Mouse (Mus musculus) testis, adult 2 months (tissue): ENCODE results near the gene St13. TPM values are rescaled to one million over a fixed set of nuclear protein-coding genes. Genes with fewer than 3 reads are reported as not detected.

Experiments used
- H3K27ac ChIP-seq: fragments of 200-500 bp; 2 replicates; pipeline ENCODE4 v1.5.1; 2012; ENCODE audit warnings: low read depth, low read length; ENCODE audit not compliant: control insufficient read depth, insufficient read depth
- H3K27me3 ChIP-seq: fragments of 200-500 bp; 2 replicates; pipeline ENCODE4 v1.6.1; 2012; ENCODE audit warnings: mild to moderate bottlenecking, low read length, moderate library complexity; ENCODE audit not compliant: control insufficient read depth, insufficient read depth
- H3K36me3 ChIP-seq: fragments of 200-500 bp; 2 replicates; pipeline ENCODE4 v1.6.1; 2012; ENCODE audit warnings: mild to moderate bottlenecking, low read length; ENCODE audit not compliant: control insufficient read depth, insufficient read depth
- H3K4me1 ChIP-seq: fragments of 200-500 bp; 2 replicates; pipeline ENCODE4 v1.6.1; 2012; ENCODE audit warnings: low read length; ENCODE audit not compliant: control insufficient read depth, insufficient read depth
- H3K4me3 ChIP-seq: fragments of 200-500 bp; 2 replicates; pipeline ENCODE4 v1.5.1; 2012; ENCODE audit warnings: low read depth, mild to moderate bottlenecking, low read length, moderate library complexity, mixed read lengths; ENCODE audit not compliant: control insufficient read depth
- CTCF ChIP-seq: fragments of 200-500 bp; IDR thresholded peaks from 2 replicates; pipeline ENCODE4 v1.5.1; 2012; ENCODE audit warnings: low read depth, mild to moderate bottlenecking, inconsistent platforms, low read length, moderate library complexity; ENCODE audit not compliant: control insufficient read depth, insufficient read depth, insufficient replicate concordance
- POLR2A ChIP-seq: fragments of 200-500 bp; IDR thresholded peaks from 2 replicates; pipeline ENCODE4 v1.6.1; 2012; ENCODE audit warnings: low read depth, mild to moderate bottlenecking, inconsistent platforms, low read length, moderate library complexity; ENCODE audit not compliant: control insufficient read depth
- polyA plus RNA-seq: library from polyadenylated mRNA; depleted of rRNA; stranded (reverse); fragments of >200 nt; gene quantifications from 2 replicates; pipeline ENCODE4 v1.2.3, GENCODE M21; 2012; rRNA removed

The St13 gene
- 47.3 and 52.8 TPM in 2 replicates for polyA plus RNA-seq

DNA sequence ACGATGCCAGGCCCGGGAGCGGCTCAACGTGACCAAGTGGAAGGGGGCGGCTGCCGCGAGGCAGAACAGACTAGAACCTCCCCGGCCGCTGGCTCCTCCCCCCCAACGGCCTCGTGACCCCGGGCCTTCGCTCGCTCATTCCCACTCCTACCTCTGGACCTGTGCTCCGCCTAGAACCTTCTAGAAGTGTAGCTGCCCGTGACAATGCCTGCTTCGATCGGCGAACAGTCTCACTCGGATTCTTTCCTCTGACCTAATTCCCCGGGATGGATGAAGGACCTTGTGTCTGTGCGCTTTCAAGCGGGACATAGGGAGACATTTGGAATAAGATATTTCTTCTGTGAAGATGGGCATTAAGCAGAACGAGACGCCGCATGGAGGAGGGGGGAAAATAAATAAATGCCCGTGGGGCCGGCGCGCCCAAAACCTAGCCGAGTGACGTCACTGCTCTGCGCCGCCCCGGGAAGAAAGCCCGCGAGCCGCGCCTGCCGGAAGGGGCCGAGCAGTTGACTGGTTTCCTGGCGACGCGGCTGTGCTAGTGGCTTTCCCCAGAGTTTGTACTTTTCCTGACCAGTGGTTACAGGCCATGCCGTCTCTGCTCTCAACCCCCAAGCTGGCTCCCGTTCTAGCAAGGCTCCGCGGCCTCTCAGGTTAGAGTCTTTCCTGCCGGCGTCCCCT lies at the start of gene St13, which contains the start of gene Xpnpep3:
St13 (minus strand) TSS at position 440 of the 678 bp plus-strand sequence.
Xpnpep3 (plus strand) TSS at position 501 of the 678 bp plus-strand sequence.
- H3K27ac ChIP-seq, result peak within 1 kb of the TSS; percentile 100
- H3K4me3 ChIP-seq, result peak within 1 kb of the TSS; percentile 98
- TF ChIP-seq CTCF (no peak), POLR2A (peak; percentile 80)

DNA sequence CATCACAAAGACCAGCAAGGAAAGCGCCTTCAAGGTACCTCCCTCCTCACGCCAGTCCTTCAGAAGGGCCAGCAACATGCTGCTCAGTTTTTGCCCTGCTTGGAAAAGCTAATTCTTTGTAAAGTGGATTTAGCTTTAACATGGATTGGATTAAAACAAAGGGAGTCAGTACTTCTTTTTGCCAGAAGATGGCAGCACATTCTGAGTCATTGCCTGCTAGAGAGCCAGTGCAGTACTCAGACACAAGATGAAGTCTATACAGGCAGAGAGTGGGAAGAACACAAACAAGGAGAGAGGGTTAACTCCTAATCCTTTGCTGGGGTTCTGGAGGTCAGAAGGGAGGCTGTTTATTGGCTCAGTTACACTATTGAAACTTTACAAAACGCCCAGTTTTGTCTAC lies 48.6 kb upstream of the St13 start:
- Histone ChIP-seq H3K27ac (no peak overlapping the region), H3K4me3 (no peak overlapping the region), H3K27me3 (no peaks in the 10 kb centered on the region), H3K4me1 (no peaks in the 10 kb centered on the region), H3K36me3 (no peaks in the 10 kb centered on the region; the same call in none of the 2 replicates)
- TF ChIP-seq POLR2A (no peak), CTCF (no peak)

More for the DNA sequence above, at the start of gene St13, which contains the start of gene Xpnpep3:
- Histone ChIP-seq H3K27me3 (no peaks in the 10 kb centered on the region), H3K4me1 (no peaks in the 10 kb centered on the region; the same call in 1 of the 2 replicates), H3K36me3 (no peaks in the 10 kb centered on the region; the same call in 1 of the 2 replicates)

DNA sequence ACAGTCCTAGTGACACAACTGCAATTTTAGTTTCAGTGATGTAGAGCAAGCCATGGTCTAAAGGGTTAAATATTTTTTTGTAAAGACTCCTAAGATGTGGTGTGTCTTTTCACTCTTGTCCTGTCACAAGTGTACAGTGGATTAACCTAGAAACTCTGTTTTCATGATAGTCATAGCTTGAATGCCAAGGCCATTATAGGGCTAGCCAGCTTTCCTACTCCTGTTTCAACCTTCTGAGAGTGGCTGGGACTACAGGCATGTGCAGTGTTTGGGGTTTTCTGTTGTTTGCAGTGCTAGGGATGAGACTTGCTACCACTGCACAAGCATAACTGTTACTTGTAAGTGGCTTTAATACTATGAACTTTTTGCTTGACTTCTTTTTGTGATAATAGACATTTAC lies 39.4 kb upstream of the St13 start:
- H3K4me3 ChIP-seq, result no peak overlapping the region
- no peak overlapping the region for H3K27ac ChIP-seq
- H3K27me3 ChIP-seq, result no peaks in the 10 kb centered on the region
- no peaks in the 10 kb centered on the region for H3K4me1 ChIP-seq
- TF ChIP-seq POLR2A (no peak), CTCF (no peak)
- no peaks in the 10 kb centered on the region; the same call in 1 of the 2 replicates for H3K36me3 ChIP-seq

- no peak for TF ChIP-seq CTCF
- no peak for TF ChIP-seq POLR2A
- H3K4me1 ChIP-seq, result no peaks in the 10 kb centered on the region
- H3K27ac ChIP-seq, result no peak overlapping the region
- no peak overlapping the region for H3K4me3 ChIP-seq
- no peaks in the 10 kb centered on the region for H3K27me3 ChIP-seq
- no peaks in the 10 kb centered on the region; the same call in 1 of the 2 replicates for H3K36me3 ChIP-seq
Measured at GRCm38 (mm10) chr15:81438345-81438744, 38.5 kb upstream of the St13 start.

DNA sequence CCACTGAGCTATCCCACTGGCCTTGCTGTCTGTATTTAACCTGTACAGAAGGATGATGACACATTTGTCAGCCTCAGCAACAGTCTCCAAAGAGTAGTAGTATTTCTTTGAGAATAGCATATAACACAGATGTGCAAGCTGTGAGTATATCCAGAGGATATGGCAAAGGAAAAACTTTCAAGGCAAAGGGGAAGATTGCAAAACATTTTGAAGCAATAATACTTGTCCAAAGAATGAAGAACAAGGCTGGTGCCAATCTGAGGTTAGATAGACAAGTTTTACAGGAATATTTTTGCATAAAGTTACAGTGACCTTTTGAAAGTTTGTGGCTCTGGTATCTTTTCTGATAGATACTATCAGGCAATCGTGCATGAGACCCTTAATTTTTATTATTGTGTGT lies 31.3 kb upstream of the St13 start:
- Histone ChIP-seq H3K36me3 (peaks cover 5% of the 10 kb centered on the region), H3K27ac (no peak overlapping the region), H3K4me3 (no peak overlapping the region), H3K4me1 (no peaks in the 10 kb centered on the region), H3K27me3 (no peaks in the 10 kb centered on the region)
- TF ChIP-seq CTCF, result no peak
- TF ChIP-seq POLR2A, result no peak

- Histone ChIP-seq H3K27me3 (no peaks in the 10 kb centered on the region), H3K27ac (no peak overlapping the region), H3K4me3 (no peak overlapping the region), H3K4me1 (no peaks in the 10 kb centered on the region), H3K36me3 (peaks cover 5% of the 10 kb centered on the region)
- TF ChIP-seq CTCF (no peak), POLR2A (no peak)
Measured at GRCm38 (mm10) chr15:81427947-81428346, 28.1 kb upstream of the St13 start.

- H3K27me3 ChIP-seq, result no peaks in the 10 kb centered on the region
- no peak for TF ChIP-seq POLR2A
- no peak for TF ChIP-seq CTCF
Measured at GRCm38 (mm10) chr15:81425311-81425710, 25.4 kb upstream of the St13 start.

GRCm38 (mm10) chr15:81422156-81422681 lies 22.3 kb upstream of the St13 start:
- H3K4me1 ChIP-seq, result no peaks in the 10 kb centered on the region
- no peaks in the 10 kb centered on the region for H3K36me3 ChIP-seq
- no peaks in the 10 kb centered on the region for H3K27me3 ChIP-seq
- peak overlapping the region; percentile 9; the same call in 1 of the 2 replicates for H3K27ac ChIP-seq
- no peak overlapping the region for H3K4me3 ChIP-seq
- TF ChIP-seq CTCF (no peak), POLR2A (no peak)

More at GRCm38 (mm10) chr15:81425311-81425710, 25.4 kb upstream of the St13 start:
- H3K36me3 ChIP-seq, result peaks cover 1% of the 10 kb centered on the region; the same call in 1 of the 2 replicates
- no peak overlapping the region for H3K27ac ChIP-seq
- no peak overlapping the region for H3K4me3 ChIP-seq
- H3K4me1 ChIP-seq, result no peaks in the 10 kb centered on the region
